Mouse (Mus musculus) layer of hippocampus, postnatal 14 days (tissue): ENCODE measurements at regions not wholly inside any gene's neighbourhood (a gene's known extent, or its start where the extent isn't known, plus 50 kb on each side); places are given as distances from the start of the nearest gene placed in this dataset.

Source experiments
- DNase-seq, 2 experiments: peaks; one replicate each; pipeline ENCODE4 v3.0.0; 2021 to 2022; ENCODE audit warnings: low spot score in 2 of 2, mixed read lengths in 1 of 2

DNA sequence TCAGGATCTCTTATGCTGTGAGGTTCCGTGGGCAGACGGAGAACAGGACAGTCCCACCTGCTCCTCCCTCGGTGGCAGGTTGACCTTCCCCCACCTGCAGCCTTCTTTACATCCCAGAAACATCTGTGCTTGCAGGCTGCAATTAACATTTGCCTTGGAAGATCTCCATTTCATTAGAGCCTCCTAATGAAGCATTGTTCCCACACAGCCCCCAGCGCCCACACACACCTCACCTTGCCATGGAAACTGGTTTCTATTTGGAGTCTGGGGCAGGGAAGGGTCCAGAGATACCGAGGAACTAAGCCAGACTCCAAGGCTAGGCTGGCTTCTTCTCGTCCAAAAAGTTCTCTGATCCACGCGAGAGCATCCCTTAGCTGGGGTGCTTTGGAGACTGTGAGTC lies 56.6 kb upstream of the Rpl38 start:
- no peak for DNase-seq

DNA sequence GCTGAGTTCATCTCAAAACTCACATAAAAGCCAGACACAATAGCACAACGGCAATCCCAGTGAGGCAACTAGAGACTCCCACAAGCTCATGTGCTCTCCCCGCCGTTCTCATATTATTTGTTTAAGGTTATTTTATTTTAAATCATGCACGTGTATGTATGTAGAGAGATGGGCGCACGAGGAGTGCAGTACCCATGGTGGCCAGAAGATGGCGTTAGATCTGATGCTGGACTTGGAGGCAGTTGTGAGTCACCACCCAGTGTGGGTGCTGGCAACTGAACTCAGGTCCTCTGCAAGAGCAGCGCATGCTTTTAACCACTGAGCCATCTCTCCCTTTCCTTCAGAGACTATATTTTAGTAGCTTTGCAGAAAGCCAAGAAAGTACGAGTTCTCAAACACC lies 60.3 kb upstream of the Rpl38 start:
- DNase-seq = no peak

DNA sequence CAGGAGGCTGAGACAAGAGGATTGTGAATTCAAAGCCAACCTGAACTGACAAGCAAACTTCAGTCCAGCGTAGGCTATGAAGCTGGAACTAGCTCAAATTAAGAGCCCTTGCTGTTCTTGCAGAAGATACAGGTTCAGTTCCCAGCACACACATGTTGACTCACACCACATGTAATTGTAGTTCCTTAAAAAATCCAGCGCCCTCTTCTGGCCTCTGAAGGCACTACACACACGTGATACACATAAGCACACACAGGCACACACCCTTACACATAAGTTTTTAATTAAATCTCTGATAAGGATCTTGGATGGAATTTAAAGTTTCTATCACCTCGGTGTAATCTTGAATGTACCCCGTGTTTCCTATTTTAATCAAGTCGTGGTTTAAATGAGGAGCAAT lies 65.2 kb upstream of the Rpl38 start:
- no peak for DNase-seq

DNA sequence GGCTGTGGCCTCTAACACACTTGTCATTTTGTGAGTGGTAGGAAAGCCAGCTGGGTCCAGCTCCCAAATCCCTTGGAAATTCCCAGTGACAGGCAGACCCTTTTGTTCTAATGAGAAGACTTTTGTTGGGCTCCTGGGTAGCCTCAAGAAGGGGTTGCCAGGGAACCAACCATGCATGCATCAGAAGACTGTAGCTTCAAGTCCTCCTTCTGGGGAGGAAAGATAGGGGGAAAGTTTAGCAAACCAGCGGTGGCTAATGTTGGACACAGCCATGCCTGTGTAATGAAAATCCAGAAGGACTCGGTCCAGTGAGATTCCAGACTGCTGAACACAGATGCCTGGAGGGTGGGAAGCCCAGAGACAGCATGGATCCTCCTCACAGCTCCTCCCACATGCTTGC lies 71.1 kb upstream of the Rpl38 start:
- DNase-seq = peak; percentile 17 to 41

DNA sequence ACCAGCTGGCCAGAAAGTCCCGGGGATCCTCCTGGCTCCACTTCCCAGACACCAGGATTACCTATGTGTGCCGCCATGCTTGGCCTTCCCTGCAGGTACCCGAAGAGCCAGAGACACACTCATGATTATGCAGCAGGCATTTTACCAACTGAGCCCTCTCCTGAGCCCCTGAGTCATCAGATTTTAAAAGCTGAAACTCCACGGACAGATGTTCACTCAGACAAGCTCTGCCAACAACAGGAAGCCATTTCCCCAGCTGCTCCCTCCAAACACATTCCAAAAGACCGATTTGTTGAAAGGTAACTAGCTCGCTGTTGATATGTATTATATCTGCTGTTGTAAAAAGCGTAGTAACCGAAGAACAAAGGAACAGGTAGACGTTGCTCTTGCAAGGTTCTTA lies 75.4 kb upstream of the Rpl38 start:
- peak in 1 of 2 experiments; percentile 9 for DNase-seq

DNA sequence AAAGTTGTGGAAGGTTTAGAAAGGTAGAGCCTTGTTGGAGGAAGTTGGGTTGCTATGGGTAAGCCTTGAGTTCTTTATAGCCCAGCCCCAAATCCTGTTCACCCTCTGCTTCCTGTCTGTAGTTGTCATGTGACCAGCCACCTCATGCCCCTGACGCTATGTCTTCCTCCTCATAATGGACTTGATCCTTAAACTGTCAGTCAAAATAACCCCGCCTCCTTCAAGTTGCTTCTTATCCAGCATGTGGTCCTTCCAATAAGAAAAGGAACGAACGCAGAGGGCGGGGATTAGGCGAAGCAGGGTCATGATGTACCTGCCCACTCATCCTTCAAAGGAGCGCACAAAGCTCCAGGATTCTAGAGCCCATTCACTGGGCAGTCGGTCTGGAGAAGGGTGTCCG lies 79.8 kb upstream of the Rpl38 start:
- DNase-seq = no peak

DNA sequence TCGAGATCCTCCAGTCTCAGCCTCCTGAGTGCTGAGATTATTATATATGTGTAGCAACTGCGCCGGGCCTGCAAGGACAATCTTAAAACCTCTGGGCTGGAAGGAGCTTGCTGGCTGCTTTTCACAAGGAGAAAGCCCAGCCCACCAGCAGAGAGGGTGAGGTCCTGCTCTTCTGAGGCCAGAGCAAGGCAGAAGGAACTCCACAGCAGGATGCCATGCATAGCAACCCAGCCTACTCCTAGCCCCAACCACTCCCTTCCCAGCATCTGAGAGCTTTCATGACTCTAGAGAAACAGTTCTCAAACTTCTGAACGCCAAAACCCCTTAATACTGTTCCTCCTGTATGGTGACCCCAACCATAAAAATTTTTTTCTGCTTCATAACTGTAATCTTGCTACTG lies 80.3 kb upstream of the Rpl38 start:
- DNase-seq = no peak

DNA sequence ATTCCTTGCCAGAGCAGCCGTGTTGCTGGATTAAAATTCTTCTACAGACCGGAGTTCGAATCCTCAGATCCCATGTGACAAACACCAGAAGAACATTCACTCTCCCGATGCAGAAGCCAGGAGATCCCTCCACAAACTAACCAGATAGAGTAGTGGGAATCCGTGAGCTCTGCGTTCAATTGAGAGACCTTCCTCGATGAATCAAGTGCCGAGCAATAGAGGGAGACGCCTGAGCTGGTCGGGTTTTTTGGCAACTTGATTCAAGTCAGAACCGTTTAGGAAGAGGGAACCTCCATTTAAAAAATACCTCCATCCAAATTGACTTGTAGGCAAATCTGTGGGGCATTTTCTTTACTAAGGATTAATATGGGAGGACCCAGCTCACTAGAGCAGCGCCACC lies 81.9 kb upstream of the Rpl38 start:
- DNase-seq = no peak

DNA sequence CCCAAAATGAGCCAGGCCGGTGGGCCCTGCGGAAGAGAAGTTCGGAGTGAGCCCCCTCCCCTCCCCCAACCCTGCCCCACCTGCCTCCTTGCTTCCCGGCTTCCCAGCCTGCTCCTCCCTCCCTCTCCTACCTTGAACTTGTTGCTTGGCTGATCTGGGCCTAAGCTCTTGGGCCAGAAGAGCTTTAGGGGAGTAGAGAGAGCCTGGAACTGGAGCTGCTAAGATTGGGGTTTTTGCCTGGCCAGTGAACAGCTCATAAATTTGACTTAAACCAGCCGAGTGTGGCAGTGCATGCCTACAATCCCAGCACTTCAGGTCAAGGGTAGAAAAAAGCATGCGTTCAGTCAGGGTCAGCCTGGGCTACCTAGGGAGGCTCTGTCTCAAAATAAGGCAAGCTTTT lies 83.5 kb upstream of the Rpl38 start:
- no peak for DNase-seq

DNA sequence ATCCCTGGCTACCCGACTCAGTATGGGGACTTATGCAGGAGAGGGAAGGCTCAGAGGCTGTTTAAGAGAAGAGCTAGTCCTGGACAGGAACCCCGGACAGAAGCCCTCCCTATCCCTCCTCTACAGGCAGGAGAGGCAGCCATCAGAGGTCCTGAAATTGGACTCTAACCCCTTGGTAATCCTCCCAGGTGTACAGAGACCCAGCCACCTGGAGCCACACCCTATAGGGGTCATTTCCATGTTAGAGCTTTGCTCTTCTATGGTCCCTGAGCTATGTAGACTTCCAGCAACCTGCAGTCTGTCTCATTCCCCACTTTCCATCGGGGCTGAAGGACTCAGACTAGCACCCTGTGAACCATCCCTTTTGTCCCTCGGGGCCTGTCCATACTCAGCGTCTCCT lies 84.2 kb upstream of the Rpl38 start:
- no peak for DNase-seq

DNA sequence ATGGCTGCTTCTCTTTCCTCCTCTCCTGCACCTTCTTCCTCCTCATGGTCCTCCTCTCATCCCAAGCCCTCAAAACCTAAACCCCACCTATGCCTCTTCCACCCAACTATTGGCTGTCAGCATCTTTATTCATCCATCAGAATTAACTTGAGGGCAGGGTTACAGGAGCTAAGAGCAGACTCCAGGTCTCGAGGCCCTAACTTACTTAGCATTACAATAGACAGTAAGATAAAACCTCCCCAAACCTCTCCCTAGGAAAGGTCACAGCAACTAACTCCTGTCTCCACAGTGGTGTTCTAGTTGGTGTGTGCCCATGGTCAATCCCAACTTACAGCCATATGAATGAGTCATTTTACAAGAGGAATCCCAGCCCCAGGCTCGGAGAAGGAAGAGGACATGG lies 88.3 kb upstream of the Rpl38 start:
- no peak for DNase-seq

DNA sequence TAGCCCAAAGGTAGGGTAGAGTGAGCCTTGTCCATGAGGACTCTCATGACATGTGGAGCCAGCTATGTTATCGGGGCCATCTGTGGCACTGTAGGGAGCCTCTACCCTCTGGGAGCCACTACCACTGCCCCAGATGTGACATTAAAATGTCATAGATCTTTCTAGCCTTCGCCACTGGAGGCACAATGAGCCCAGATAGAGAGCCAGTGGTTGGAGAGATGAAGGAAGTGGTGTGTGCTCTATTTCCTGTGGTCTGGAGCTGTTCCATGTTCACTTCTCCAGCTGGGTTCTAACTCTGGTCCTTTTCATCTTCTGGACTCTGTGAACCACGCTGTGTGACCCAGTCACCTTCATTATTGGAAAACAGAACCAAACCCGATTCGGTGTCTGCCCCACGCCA lies 89.8 kb upstream of the Rpl38 start:
- DNase-seq = no peak

DNA sequence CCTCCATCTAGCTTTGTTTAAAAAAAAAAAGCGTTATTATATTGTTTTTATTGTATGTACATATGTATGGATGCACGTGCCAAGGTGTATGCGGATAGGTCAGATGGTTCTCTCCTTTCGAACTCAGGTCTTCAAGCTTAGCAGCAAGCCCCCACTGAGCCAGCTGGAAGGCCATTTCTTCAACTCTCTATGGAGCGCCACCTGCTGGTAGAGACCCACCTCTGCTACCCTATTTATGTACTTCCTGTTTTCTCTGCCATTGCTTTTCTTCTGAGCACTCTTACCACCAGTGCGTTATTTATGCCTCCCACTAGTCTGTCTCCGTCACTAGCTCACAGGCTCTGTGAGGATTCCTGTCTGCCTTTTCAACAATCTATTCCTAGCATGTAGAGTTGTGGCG lies 91.5 kb upstream of the Rpl38 start:
- DNase-seq = no peak

DNA sequence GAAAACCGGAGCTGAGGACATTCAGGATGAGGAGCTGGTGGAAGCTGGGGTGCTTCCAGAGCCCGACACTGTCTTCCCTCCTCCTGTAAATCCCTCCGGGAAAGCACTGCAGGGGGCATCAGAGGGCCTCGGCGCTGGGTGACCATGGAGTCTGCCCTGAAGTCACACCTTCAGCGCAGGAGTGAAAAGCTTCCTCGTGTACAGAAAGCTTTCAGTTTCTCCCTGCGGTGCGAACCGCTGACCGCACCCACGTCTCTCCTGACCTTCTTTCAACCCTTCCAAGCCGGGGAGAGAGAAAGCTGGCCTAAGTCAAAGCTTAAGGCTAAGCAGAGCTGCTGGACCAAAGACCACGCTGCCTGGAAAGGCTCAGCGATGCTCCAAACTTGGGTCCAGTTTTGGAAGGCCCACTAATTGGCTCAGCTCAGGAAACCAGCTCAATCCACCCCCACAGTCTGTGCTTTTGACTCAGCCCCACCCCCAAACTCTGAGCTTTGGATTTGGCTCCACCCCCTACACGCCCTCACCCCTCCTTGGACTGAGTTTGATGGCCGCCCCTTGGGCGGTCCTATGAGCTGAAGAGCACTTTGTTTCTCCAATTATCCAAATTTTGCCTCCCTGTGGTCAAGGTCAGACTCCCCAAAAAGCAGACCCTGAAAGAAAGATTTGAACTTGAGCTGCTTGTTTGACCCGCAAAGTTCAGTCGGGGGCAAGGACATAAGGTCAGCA lies 97.0 kb upstream of the Rpl38 start:
- DNase-seq = no peak

DNA sequence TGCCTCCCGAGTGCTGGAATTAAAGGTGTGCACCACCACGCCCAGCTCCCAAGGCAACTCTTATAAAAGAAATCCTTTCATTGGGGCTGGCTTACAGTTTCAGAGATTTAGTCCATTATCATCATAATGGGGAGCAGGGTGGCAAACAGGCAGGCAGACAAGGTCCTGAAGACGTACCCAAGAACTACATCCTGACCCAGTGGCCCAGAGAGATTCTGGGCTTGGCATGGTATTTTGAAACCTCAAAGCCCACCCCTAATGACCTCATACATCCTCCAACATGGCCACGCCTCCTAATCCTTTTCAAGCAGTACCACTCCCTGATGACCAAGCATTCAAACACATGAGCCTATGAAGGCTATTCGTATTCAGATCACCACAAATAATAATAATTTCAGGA lies 98.2 kb upstream of the Rpl38 start:
- DNase-seq = no peak

DNA sequence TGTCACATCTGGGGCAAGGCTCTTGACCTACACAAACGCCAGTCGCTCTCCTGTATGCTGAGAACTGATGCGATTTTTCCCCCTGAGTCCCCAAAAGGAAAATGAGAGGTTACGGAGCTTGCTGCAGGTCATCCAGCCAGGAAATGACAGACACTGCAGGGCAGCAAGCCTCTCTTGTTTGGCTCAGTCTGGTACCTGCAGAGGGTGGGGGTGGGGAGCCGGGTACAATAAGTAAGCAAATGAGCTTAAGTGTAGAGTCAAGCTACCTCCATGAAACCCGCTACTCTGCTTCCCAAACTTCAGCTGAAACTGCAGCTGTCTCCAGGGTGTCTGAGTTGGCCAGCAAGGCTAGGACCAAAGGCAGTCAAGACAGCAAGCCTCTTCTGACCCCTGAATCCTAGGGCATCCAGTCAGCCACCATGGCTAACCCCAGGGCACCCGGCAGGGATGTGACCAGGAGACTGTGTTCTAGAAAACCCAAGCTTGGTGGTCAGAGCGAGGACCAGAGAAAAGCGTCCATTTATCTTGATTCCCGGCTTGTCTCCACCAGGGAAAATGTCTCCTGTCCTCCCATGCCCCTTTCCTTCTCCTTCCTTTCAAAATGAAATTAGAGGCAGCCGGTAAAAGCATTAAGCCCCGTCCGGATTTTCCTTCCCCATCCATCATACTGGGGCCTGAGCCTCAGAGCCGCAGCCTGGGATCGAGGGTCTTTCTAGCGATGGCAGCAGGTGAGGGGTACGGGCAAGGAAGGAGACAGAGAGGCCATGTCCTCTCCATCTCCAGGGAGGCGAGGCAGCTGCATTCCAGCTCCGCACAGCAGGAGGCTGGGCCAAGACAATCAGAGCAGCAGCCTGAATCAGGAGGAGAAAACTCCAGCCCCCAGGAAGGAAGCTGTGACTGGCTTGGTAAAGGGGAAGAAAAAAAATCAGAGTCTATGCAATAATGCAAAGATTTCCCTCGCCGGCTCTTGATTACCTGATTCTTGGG lies 100.2 kb upstream of the Rpl38 start:
- DNase-seq = no peak

DNA sequence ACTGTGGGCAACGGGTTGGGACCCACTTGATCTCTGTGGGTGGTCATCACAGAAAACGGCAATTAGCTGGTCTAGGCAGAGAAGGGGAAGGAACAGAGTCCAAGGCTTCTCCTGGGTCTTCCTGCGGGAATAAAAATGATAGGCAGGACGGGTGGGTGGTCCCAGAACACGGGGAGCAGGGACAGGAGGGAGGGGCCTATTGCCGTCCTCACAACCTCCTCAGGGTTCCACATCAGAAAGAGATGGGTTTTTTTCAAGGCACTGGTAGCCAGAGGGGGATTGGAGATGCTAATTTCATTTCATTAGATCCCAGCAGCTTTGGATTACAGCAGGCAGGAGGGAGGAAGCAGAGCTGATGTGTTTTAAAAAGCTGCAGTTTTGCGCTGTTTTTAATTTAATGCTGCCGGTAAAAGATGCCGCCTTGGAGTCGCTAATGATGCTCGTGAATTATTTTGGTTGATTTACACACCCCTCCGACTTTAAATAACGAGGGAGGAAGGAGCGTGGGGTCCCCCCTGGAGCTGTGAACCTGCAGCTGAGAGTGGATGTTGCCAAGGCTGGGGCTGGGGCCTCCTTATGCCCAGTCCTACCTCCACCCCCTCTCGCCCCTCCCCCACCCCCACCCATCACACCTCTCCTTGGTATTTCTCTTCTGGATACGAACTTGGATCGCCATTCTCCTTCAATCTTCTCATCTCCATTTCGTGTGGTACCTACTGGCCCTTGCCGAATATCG lies 101.1 kb upstream of the Rpl38 start:
- no peak for DNase-seq

DNA sequence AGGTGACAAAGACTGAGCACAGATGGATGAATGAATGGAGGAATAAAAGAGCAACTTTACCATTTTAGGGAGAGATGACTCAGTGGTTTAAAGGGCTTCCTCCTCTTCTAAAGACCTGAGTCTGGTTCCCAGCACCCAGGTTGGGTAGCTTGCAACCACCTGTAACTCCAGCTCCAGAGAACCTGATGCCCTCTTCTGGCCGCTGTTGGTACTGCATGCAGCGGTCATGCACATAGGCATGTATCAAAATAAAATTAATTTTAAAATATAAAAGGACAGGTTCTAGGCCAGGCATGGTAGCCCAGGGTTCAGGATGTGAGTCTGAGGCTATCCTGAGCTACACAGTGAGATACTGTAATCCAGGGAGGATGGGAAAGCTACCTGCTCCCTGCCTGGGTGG lies 103.4 kb upstream of the Rpl38 start:
- no peak for DNase-seq

DNA sequence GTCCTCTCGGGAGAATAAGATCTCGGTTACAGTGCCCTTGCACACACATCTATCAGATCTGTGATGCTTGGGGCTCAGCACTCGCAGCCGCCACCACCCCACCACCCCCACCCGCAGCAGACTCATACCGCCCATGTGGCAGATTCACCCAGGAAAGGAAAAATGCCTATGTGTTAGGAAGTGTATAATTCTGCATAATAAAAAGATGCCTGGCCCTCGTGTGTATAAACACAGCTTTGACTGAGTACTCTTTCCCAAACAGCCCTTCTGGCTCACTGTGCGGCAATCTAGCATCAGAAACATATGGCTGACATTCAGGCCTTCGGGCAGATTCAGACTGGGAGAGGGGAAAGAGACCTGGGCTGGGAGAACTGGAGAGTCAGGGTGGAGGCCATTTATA lies 105.2 kb upstream of the Rpl38 start:
- peak in 1 of 2 experiments; percentile 37 for DNase-seq

DNA sequence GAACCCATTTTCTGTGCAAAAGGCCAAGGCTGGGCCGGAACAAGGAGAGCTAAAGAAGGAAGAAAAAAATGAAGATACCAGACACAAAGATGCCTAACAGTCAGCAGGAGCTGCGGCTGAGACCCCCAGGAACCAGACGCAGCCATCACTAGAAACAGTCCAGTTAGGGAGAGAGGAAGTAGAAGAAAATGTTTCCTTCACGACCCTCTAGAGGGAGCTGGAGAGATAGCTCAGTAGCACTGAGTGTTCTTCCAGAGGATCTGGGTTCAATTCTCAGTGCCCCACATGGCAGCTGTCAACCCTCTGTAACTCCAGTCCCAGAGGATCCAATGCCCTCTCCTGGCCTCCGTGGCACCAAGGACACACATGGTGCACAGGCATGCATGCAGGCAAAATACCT lies 113.7 kb upstream of the Rpl38 start:
- no peak for DNase-seq

DNA sequence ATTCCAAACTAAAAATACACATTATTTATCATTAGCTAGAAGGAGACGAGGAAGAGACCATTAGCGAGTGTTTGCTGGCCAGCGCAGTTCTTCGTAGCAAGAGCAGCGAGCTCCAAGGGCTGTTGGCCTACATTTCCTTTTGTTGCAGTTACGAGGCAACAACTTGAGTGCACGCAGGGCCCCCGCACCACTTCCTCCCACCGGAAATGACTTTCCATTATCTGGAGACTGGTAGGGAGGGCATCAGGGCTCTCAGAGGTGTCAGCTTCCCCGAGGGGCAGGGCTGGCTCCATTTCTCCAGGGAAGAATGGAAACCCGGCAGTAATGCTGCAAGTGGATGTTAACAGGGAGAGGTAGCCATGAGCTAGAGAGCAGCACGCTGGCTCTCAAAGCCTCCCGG lies 114.3 kb upstream of the Rpl38 start:
- no peak for DNase-seq

DNA sequence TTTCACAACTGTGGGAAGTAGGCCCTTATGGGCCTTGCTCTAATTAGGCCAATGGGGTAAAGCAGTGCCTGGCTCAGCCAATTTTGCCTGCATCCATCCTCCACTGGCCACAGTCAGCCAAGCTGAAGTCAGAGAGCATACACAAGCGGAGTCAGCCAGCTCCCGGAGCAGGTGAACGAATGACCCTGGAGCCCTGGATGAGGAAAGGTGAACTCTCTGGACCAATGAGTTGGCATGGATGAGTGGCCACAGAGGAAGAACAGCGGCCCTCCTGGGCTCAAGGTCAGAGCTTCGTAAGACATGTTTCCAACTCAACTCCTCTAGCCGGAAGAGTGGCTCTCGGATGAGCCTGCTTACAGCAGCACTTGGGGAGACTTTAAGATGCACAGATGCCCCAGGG lies 116.1 kb upstream of the Rpl38 start:
- DNase-seq = no peak
